Mouse (Mus musculus) bone marrow, adult 2 months (tissue): ENCODE measurements around the gene Mpo. TPM values are rescaled to one million over a fixed set of nuclear protein-coding genes. Genes with fewer than 3 reads are reported as not detected.

Source experiments
- H3K27ac ChIP-seq: fragments of 200-500 bp; 2 replicates; pipeline ENCODE4 v1.5.1; 2012; ENCODE audit warnings: low read depth, mild to moderate bottlenecking, control low read depth, inconsistent platforms, low read length; ENCODE audit not compliant: control insufficient read depth, poor library complexity, insufficient read depth
- H3K4me1 ChIP-seq: fragments of 200-500 bp; 2 replicates; pipeline ENCODE4 v1.6.1; 2011; ENCODE audit warnings: low read length; ENCODE audit not compliant: control insufficient read depth, insufficient read depth
- H3K4me3 ChIP-seq: fragments of 200-500 bp; replicated peaks from 2 replicates; pipeline ENCODE3; 2011; ENCODE audit warnings: mild to moderate bottlenecking, low read depth, low read length, control low read depth; ENCODE audit not compliant: control insufficient read depth
- CTCF ChIP-seq: fragments of 200-500 bp; IDR thresholded peaks from 2 replicates; pipeline ENCODE4 v1.5.1; 2011; ENCODE audit warnings: low read length, control low read depth; ENCODE audit not compliant: control insufficient read depth, insufficient read depth
- POLR2A ChIP-seq: fragments of 200-500 bp; IDR thresholded peaks from 2 replicates; pipeline ENCODE4 v1.6.1; 2011; ENCODE audit warnings: low read depth, mild to moderate bottlenecking, control low read depth, low read length, borderline replicate concordance; ENCODE audit not compliant: control insufficient read depth
- WGBS: fragments of 180-500 bp; shearing (Covaris S2); methylation state at CpG from one replicate; pipeline ENCODE4 v1.1.7; 2018; 5-methylcytosine and 5-hydroxymethylcytosine counted together
- polyA plus RNA-seq: library from polyadenylated mRNA; stranded (reverse); fragments of >200 nt; gene quantifications from 2 replicates; pipeline ENCODE4 v1.2.4, GENCODE M21; 2011; ENCODE audit warnings: low replicate concordance; ENCODE audit not compliant: missing spikeins, insufficient read depth, insufficient read length

Gene Mpo
- polyA plus RNA-seq, 1 experiment = 630 TPM

DNA sequence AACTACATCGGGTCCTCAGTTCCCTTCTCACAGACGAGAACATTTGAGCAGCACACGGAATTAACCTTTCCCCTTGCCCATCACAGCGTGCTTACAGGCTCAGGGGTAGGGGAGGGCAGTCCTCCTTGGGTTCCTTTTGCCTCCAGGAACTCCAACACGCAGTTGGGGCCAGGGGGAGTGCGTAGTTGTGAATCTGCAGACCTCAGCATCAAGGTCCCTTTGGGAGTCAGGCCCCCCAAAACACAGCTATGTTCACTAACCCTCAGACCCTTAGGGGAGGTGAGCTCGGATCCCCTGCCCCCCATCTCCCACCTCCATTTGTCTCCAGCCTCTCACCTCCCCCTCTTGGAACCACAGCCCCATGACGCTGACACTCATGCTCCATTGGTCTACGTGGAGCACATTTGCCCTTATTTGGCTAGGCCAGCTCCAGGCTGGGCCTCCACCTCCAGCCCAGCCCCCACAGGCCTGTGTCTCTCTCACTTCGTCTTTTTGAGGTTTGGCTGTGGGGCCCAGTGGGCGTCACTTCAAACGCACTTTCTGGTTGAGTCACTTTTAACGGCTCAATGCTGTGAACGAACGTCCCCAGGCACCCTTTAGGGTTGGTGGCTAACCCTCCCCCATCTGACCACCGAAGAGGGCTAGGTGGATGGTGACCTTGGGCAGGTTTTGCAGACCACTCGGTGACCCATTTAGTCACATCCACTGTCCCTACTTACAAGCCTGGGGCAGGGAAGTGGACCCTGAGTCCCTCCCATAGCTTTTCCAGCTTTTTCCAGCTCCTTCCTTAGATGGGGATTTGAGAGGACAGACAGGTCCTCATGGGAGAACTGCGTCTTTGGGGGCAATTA, 44.0 kb upstream of the Mpo start:
- peak overlapping the region; percentile 63 for H3K4me3 ChIP-seq
- under 1% methylated on average over 18 of the region's 18 CpGs for WGBS
- peaks cover 20% of the 10 kb centered on the region for H3K4me1 ChIP-seq
- H3K27ac ChIP-seq = peak overlapping the region; percentile 98
- TF ChIP-seq CTCF = no peak
- peak; percentile 70 for TF ChIP-seq POLR2A

DNA sequence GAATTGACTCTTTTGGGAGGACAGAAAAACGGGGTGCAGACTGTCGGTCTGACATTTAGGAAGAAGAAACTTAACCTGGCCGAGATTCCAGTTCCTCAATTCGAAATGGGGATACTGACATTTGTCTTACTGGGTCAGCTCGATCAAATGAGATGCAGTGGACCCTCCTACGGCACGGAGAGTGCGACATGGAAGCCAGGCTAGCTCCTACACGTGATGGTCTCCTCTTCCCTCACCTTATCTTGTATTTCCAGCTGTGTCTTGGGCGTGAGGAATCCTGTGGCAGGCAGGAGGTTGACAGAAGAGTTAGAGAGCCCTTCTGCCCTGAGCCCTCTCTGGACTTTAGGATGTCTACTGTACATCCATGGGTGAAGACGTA, 43.3 kb upstream of the Mpo start:
- peaks cover 21% of the 10 kb centered on the region for H3K4me1 ChIP-seq
- WGBS = 2% methylated on average over 11 of the region's 11 CpGs
- TF ChIP-seq CTCF (no peak), POLR2A (no peak; the same call in 1 of the 2 replicates)

DNA sequence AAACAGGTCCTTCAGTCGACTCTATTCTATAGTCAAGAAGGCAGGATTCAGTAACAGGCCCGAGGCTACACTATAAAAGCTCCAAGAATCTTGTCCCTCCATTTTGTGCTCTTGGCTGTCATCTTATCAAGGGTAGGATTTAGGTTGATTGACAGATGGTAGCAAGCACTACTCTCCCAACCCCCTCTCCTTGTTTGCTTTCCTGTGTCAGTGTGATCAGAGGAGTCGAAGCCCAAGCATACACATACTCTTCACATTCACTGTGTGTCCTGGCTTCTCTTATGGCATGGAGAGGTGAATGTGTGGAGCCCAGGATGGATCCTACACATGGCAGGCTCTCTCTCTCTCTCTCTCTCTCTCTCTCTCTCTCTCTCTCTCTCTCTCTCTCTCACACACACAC, 42.9 kb upstream of the Mpo start:
- no peak for TF ChIP-seq POLR2A
- no peak for TF ChIP-seq CTCF
- Histone ChIP-seq H3K27ac (peak overlapping the region; percentile 98), H3K4me3 (peak overlapping the region; percentile 25), H3K4me1 (peaks cover 21% of the 10 kb centered on the region)
- WGBS = 4% methylated on average over 3 of the region's 3 CpGs

More for the DNA sequence above, 43.3 kb upstream of the Mpo start:
- peak overlapping the region; percentile 98 for H3K27ac ChIP-seq
- peak overlapping the region; percentile 53 for H3K4me3 ChIP-seq

DNA sequence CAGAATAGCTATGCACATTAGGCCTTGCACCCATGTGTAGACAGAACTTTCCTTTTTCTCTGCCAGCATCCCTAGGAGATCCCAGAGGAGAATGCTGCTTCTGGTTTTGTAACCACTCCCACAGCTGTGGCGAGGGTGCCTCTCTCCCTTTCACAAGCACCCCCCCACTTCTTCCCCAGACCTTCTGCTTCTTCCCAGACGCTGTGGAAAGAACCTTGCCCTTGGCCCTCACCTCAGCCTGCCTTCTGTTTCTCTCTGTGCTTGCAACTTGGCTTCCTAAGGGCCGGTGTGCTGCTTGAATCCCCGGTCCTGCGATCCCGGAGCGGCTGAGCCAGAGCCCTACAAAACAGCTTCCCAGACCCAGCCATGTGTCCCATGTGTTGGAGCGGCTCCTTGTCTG, 42.4 kb upstream of the Mpo start:
- Histone ChIP-seq H3K4me1 (peaks cover 18% of the 10 kb centered on the region), H3K4me3 (peak overlapping the region; percentile 62), H3K27ac (peak overlapping the region; percentile 98)
- 15% methylated on average over 8 of the region's 8 CpGs for WGBS
- no peak for TF ChIP-seq POLR2A
- no peak for TF ChIP-seq CTCF

DNA sequence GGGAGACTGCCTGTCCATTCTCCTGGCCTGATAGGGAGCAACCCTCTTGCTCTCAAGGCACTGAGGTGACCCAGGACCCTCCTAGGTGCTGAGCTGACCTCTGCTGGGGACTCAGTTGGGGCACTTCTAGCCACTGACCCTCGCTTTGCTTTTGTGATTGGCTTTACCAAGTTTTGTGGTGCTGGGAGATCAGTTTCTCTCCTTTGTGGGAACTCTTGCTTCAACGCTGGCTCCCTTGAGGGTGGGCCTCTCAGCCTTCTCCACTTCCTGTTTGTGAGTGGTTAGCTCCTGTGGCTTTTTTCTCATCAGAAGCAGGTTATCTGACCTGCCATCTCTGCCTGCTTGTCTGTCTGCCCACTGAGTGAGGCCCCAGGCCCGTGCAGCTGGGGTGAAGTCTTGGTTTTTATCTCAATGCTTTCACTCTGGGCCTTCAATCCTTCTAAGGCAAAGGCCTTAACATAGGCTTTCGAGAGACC, 41.9 kb upstream of the Mpo start:
- 2% methylated on average over 4 of the region's 4 CpGs for WGBS
- Histone ChIP-seq H3K4me1 (peaks cover 16% of the 10 kb centered on the region), H3K4me3 (peak overlapping the region; percentile 62), H3K27ac (peak overlapping the region; percentile 98)
- TF ChIP-seq POLR2A (peak; percentile 50), CTCF (no peak)

DNA sequence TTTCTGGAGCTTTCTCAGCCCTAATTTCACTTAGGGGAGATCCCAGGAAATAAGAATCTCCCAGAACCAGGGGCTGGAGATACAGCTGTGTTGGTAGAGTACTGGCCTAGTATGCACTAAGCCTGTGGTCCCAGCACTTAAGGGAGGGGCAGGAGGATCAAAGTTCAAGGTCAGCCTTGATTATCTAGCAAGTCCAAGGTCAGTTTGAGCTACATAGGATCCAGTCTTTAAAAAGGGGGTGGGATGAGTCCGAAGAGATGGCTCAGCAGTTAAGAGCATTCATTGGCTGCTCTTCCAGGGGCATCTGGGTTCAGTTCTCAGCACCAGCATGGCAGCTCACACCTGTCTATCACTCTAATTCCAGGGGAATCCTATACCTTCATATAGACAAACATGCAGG, 41.1 kb upstream of the Mpo start:
- Histone ChIP-seq H3K4me1 (peaks cover 15% of the 10 kb centered on the region), H3K4me3 (no peak overlapping the region), H3K27ac (peak overlapping the region; percentile 98)
- TF ChIP-seq CTCF = no peak
- no peak for TF ChIP-seq POLR2A
- 48% methylated on average over 1 of the region's 1 CpGs for WGBS

DNA sequence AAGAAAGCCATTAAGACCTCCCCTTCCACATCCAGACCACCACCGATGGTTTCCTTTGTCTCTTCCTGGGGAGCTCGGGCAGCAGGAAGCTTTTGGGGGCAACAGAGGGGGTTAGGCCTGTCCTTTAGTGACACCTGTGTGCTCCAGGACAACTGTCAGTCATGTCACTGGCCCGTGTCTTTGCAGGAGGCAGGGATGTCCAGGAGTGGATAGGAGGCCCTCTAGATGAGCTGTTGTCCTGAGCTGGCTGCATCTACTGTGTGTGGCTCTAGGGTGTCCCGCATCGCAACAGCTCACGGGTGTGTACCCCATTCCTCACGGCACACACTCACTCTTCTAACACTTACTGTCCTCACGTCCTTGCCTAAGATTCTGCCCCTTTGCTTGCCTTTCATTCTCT, 40.1 kb upstream of the Mpo start:
- H3K27ac ChIP-seq = peak overlapping the region; percentile 96
- no peak overlapping the region for H3K4me3 ChIP-seq
- peaks cover 9% of the 10 kb centered on the region; the same call in 1 of the 2 replicates for H3K4me1 ChIP-seq
- TF ChIP-seq POLR2A (no peak), CTCF (no peak)
- WGBS = 26% methylated on average over 8 of the region's 8 CpGs

DNA sequence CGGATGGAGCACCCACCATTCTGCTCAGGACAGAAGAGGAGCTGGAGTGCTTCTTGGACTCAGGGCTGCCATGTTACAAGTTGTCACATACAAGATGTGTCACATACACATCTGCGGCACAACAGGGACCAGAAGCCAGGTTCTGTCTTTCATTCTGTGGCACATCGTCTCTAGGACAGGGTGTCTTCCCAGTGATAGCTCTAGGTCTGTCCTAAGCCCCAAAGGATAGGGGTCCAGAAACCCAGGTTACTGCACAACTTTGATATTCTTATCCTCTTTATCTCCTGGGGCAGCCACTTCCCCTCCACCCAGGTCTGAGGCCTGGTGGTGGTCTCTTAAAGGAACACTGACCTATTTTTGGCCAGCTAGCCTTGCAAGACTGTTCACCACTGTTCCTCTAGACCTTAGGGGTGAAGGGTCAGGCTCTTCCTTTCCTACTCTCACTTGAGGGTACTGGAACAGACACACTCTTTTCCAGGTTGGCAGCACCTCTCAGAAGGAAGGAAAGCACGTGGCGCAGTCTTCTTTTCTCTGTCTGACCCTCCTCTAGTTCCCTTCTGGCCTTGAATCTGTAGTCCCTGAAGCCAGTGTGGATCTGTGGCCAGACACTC, 39.4 kb upstream of the Mpo start:
- Histone ChIP-seq H3K4me1 (peaks cover 9% of the 10 kb centered on the region; the same call in 1 of the 2 replicates), H3K27ac (peak overlapping the region; percentile 96), H3K4me3 (peak overlapping the region; percentile 26)
- TF ChIP-seq CTCF (no peak), POLR2A (no peak)
- 15% methylated on average over 5 of the region's 5 CpGs for WGBS

DNA sequence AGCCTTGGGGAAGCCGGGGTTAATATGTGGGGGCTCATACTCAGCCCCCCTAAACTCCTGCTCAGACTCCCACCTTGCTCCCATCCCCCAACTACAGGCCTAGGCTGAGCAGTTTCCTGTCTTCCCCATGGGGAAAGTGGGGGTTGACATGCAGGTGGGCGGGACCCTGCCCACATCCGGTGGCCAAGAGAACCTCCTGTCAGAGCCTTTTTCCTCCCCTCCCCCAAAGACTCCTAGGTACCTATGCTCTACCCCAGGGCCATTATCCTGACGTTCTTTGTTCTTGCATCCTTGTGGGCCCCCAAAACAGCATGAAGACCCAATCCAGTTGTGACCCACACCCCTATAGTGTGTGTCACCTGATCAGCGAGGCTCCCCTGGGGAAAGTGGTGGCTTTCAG, 38.8 kb upstream of the Mpo start:
- 4% methylated on average over 5 of the region's 5 CpGs for WGBS
- peaks cover 9% of the 10 kb centered on the region; the same call in 1 of the 2 replicates for H3K4me1 ChIP-seq

More for the DNA sequence above, 38.8 kb upstream of the Mpo start:
- peak overlapping the region; percentile 64 for H3K4me3 ChIP-seq
- peak overlapping the region; percentile 96 for H3K27ac ChIP-seq
- no peak for TF ChIP-seq POLR2A
- no peak for TF ChIP-seq CTCF
